Mouse (Mus musculus) limb, embryonic 14.5 days (tissue): Measurements from ENCODE around the gene Tmem259. TPM values are rescaled to one million over a fixed set of nuclear protein-coding genes. Genes with fewer than 3 reads are reported as not detected.

Experiments used
- ATAC-seq: fragments of 200-750 bp; cut with Nextera tagmentation; 2 replicates; pipeline ENCODE4 v1.8.0; 2017; ENCODE audit warnings: low read depth, moderate number of reproducible peaks, moderate TSS enrichment; ENCODE audit not compliant: low FRiP score
- DNase-seq: peaks from one replicate; pipeline ENCODE4 v3.0.0-alpha.2; 2015; ENCODE audit warnings: low spot score
- H3K27ac ChIP-seq: fragments of 300-500 bp; sonication (generic); replicated peaks from 2 replicates; pipeline ENCODE4 v1.5.1; 2014; ENCODE audit warnings: low read depth, mild to moderate bottlenecking, low read length, moderate library complexity, mixed read lengths
- H3K27me3 ChIP-seq: fragments of 300-500 bp; sonication (generic); 2 replicates; pipeline ENCODE4 v1.6.1; 2014; ENCODE audit warnings: low read length, mixed read lengths; ENCODE audit not compliant: control insufficient read depth, insufficient read depth
- H3K36me3 ChIP-seq: fragments of 300-500 bp; sonication (generic); 2 replicates; pipeline ENCODE4 v1.6.1; 2014; ENCODE audit warnings: mild to moderate bottlenecking, low read length, moderate library complexity, mixed read lengths; ENCODE audit not compliant: control insufficient read depth, insufficient read depth
- H3K4me1 ChIP-seq: fragments of 300-500 bp; sonication (generic); 2 replicates; pipeline ENCODE4 v1.6.1; 2014; ENCODE audit warnings: antibody characterized with exemption, low read length, mixed read lengths; ENCODE audit not compliant: control insufficient read depth, insufficient read depth
- H3K4me2 ChIP-seq: fragments of 300-500 bp; sonication (generic); replicated peaks from 2 replicates; pipeline ENCODE4 v1.6.1; 2014; ENCODE audit warnings: low read depth, mild to moderate bottlenecking, low read length, moderate library complexity; ENCODE audit not compliant: severe bottlenecking
- H3K4me3 ChIP-seq: fragments of 300-500 bp; sonication (generic); replicated peaks from 2 replicates; pipeline ENCODE4 v1.5.1; 2014; ENCODE audit warnings: low read length
- H3K9ac ChIP-seq: fragments of 300-500 bp; sonication (generic); 2 replicates; pipeline ENCODE4 v1.6.1; 2014; ENCODE audit warnings: mild to moderate bottlenecking, low read depth, low read length, moderate library complexity; ENCODE audit not compliant: severe bottlenecking
- H3K9me3 ChIP-seq: fragments of 300-500 bp; sonication (generic); 2 replicates; pipeline ENCODE4 v1.6.1; 2016; ENCODE audit warnings: low read length; ENCODE audit not compliant: control insufficient read depth
- POLR2A ChIP-seq: fragments of 200-500 bp; IDR thresholded peaks from 2 replicates; pipeline ENCODE4 v1.8.0; 2012; ENCODE audit warnings: inconsistent platforms, mild to moderate bottlenecking, moderate library complexity, borderline replicate concordance; ENCODE audit not compliant: insufficient read depth, insufficient read length; ENCODE audit errors: extremely low read depth
- WGBS: fragments of 180-500 bp; shearing (Covaris S2); extraction: QIAGEN DNeasy Blood & Tissue Kit; methylation state at CpG from one replicate; pipeline ENCODE4 v1.1.7; 2014; 5-methylcytosine and 5-hydroxymethylcytosine counted together
- polyA plus RNA-seq, 2 experiments: library from polyadenylated mRNA; depleted of rRNA in 1 of 2; stranded (reverse) in 1 of 2; unstranded in 1 of 2; fragments of >200 nt; fragmentation: Nextera tagmentation in 1 of 2; extraction: Ambion mirVana in 1 of 2; gene quantifications; 2 replicates each; pipeline versions ENCODE4 v1.2.1 to v1.2.3; 2012 to 2014

Gene Tmem259
- polyA plus RNA-seq, 2 experiments = 24.5 to 260 TPM

- H3K27me3 ChIP-seq = no peaks in the 10 kb centered on the region
- ATAC-seq (no peak), DNase-seq (no peak)
- H3K4me2 ChIP-seq = no peak overlapping the region
- H3K4me1 ChIP-seq = no peaks in the 10 kb centered on the region
- H3K4me3 ChIP-seq = no peak overlapping the region
- H3K9ac ChIP-seq = no peak overlapping the region
- no peak overlapping the region for H3K27ac ChIP-seq
- H3K36me3 ChIP-seq = peaks cover 46% of the 10 kb centered on the region
- 13% methylated on average over 3 of the region's 3 CpGs for WGBS
- 0 out of 2 replicates have a peak, but pooled peaks have one; percentile 13 for TF ChIP-seq POLR2A
- H3K9me3 ChIP-seq = no peaks in the 10 kb centered on the region
Observed at GRCm38 (mm10) chr10:79969124-79969568, 15.0 kb downstream of the Tmem259 start.

GRCm38 (mm10) chr10:79968181-79968580, 15.9 kb downstream of the Tmem259 start:
- no peak for DNase-seq
- Histone ChIP-seq H3K27ac (no peak overlapping the region), H3K9ac (no peak overlapping the region), H3K4me1 (no peaks in the 10 kb centered on the region), H3K27me3 (no peaks in the 10 kb centered on the region), H3K4me3 (no peak overlapping the region), H3K4me2 (no peak overlapping the region), H3K9me3 (no peaks in the 10 kb centered on the region), H3K36me3 (peaks cover 54% of the 10 kb centered on the region)
- ATAC-seq = no peak
- 85% methylated on average over 1 of the region's 1 CpGs for WGBS
- no peak for TF ChIP-seq POLR2A

GRCm38 (mm10) chr10:79966886-79967400, 17.2 kb downstream of the Tmem259 start:
- ATAC-seq = no peak
- Histone ChIP-seq H3K4me3 (no peak overlapping the region), H3K9me3 (no peaks in the 10 kb centered on the region), H3K9ac (no peak overlapping the region), H3K4me2 (no peak overlapping the region), H3K4me1 (no peaks in the 10 kb centered on the region), H3K27me3 (no peaks in the 10 kb centered on the region), H3K27ac (no peak overlapping the region), H3K36me3 (peaks cover 65% of the 10 kb centered on the region)
- WGBS = 90% methylated on average over 5 of the region's 5 CpGs
- no peak for DNase-seq
- no peak for TF ChIP-seq POLR2A

- Histone ChIP-seq H3K9me3 (no peaks in the 10 kb centered on the region), H3K27ac (no peak overlapping the region), H3K27me3 (no peaks in the 10 kb centered on the region), H3K36me3 (peaks cover 75% of the 10 kb centered on the region), H3K4me1 (peaks cover 6% of the 10 kb centered on the region), H3K9ac (no peak overlapping the region), H3K4me3 (no peak overlapping the region), H3K4me2 (no peak overlapping the region)
- ATAC-seq (no peak), DNase-seq (no peak)
- no peak for TF ChIP-seq POLR2A
- WGBS = 84% methylated on average over 5 of the region's 5 CpGs
Observed at GRCm38 (mm10) chr10:79965325-79965724, 18.8 kb downstream of the Tmem259 start.

GRCm38 (mm10) chr10:79964727-79965126, 19.4 kb downstream of the Tmem259 start:
- ATAC-seq = no peak
- Histone ChIP-seq H3K36me3 (peaks cover 75% of the 10 kb centered on the region), H3K27ac (no peak overlapping the region), H3K27me3 (no peaks in the 10 kb centered on the region), H3K4me3 (no peak overlapping the region), H3K4me2 (no peak overlapping the region), H3K4me1 (peaks cover 6% of the 10 kb centered on the region), H3K9ac (no peak overlapping the region), H3K9me3 (no peaks in the 10 kb centered on the region)
- WGBS = 97% methylated on average over 7 of the region's 7 CpGs
- DNase-seq = no peak
- TF ChIP-seq POLR2A = no peak
